ENCODE assay signal across 15 mouse cellular contexts in the genomic region with DNA sequence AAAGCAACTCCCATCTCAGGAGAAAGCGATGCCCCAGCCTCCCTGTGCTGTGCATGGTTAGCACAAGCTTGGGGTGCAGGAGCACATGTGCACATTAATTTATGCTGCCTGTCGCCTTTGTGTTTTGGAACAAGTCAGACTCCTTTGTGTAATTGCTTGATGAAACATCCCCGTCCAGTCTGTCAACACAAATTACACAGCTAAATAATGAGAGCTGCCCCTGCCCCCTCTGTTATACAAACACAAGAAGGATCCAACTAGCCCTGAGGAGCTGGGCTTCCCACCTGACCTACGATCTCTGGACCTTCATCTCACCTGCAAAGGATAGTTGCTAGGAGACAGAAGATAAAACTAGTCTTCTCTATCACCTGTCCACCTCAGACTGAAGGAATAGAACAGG.
DNase-seq lines count a peak whose midpoint lies in the region; ATAC-seq lines count a peak whose summit lies in the region.
"Had no signal": no experiment of that assay in that cellular context is flagged by ENCODE, and none has a peak within 500 bp of the region (broad histone marks: within the 10 kb centered on the region; RNA-seq: fewer than 3 reads in every experiment).

No protein-coding gene starts in this region.

- peak; percentile 52; the same call in 1 of the 2 replicates for ATAC-seq in hindbrain, embryonic 16.5 days

- H3K27me3 ChIP-seq in hindbrain, embryonic 16.5 days (replicated peaks; ENCODE audit: control insufficient read depth, insufficient read depth, low read length), result no peaks in the 10 kb centered on the region
- H3K27me3 ChIP-seq: embryonic facial prominence, embryonic 15.5 days; neural tube, embryonic 13.5 days had no signal

- H3K4me1 ChIP-seq in hindbrain, embryonic 16.5 days (ENCODE audit: control insufficient read depth, insufficient read depth, low read depth, low read length), result 0 out of 2 replicates have a peak, but pooled peaks cover 3% of the 10 kb centered on the region
- H3K4me1 ChIP-seq: embryonic facial prominence, embryonic 15.5 days; neural tube, embryonic 13.5 days had no signal

- H3K27ac ChIP-seq in hindbrain, embryonic 16.5 days (ENCODE audit: low read depth, low read length), result no peak overlapping the region
- H3K27ac ChIP-seq: embryonic facial prominence, embryonic 15.5 days; neural tube, embryonic 13.5 days had no signal

- no peak overlapping the region for H3K4me3 ChIP-seq in hindbrain, embryonic 16.5 days (ENCODE audit: low read length)
- H3K4me3 ChIP-seq: embryonic facial prominence, embryonic 15.5 days; neural tube, embryonic 13.5 days had no signal

- no peak overlapping the region for H3K4me2 ChIP-seq in hindbrain, embryonic 16.5 days (ENCODE audit: low read length)
- H3K4me2 ChIP-seq: embryonic facial prominence, embryonic 15.5 days; heart, embryonic 11.5 days; neural tube, embryonic 13.5 days had no signal

- no peak overlapping the region for H3K9ac ChIP-seq in hindbrain, embryonic 16.5 days (ENCODE audit: low read depth, low read length)
- H3K9ac ChIP-seq: embryonic facial prominence, embryonic 15.5 days; neural tube, embryonic 13.5 days had no signal

- no peaks in the 10 kb centered on the region for H3K36me3 ChIP-seq in hindbrain, embryonic 16.5 days (ENCODE audit: control insufficient read depth, insufficient read depth, low read length)
- H3K36me3 ChIP-seq: embryonic facial prominence, embryonic 15.5 days; neural tube, embryonic 13.5 days had no signal

- intact Hi-C loops in left cerebral cortex, postnatal 4 days (cut with DNase I), result no loop called here
- intact Hi-C loops in left cerebral cortex, postnatal 10 days (cut with DNase I), result no loop called here

- WGBS in hindbrain, embryonic 16.5 days, result 27% methylated on average over 4 of the region's 4 CpGs

- H3K9me3 ChIP-seq in hindbrain, embryonic 16.5 days (ENCODE audit: control insufficient read depth, low read length), result no peaks in the 10 kb centered on the region
- H3K9me3 ChIP-seq: embryonic facial prominence, embryonic 15.5 days; neural tube, embryonic 13.5 days had no signal

- peak; percentile 3 for DNase-seq in embryo, embryonic 10.5 days (ENCODE audit: low spot score)
- DNase-seq in embryo, embryonic 9.5 days (ENCODE audit: extremely low spot score), result no peak
- peak; percentile 17 for DNase-seq in left cerebral cortex, postnatal 4 days
- no peak for DNase-seq in left cerebral cortex, postnatal 10 days (ENCODE audit: extremely low spot score in 1 of 2, low spot score in 2 of 2)
- peak; percentile 28 for DNase-seq in retina, embryonic 14.5 days (ENCODE audit: low spot score)
- no peak for DNase-seq in layer of hippocampus, postnatal 10 days (ENCODE audit: low spot score in 2 of 2)
- no peak for DNase-seq in right cerebral cortex, postnatal 36 days (ENCODE audit: low spot score in 2 of 2)
- DNase-seq: gastrocnemius, postnatal 36 days; kidney, adult 2 months; lung, postnatal 14 days; spleen, adult 18-20 months had no signal

Comparison
In these comparisons a context has a peak if more than half of its experiments do, and no peak if none do; other contexts are left out.
1. DNase-seq: peak in embryo, embryonic 10.5 days (single experiment), left cerebral cortex, postnatal 4 days (single experiment) and retina, embryonic 14.5 days (single experiment); none in embryo, embryonic 9.5 days (single experiment), left cerebral cortex, postnatal 10 days (0 of 2), layer of hippocampus, postnatal 10 days (0 of 2) and right cerebral cortex, postnatal 36 days (0 of 2).